In genomic region chr14:14354511-14355359, GRCm38 (mm10) we compare ENCODE assay signal across 13 mouse cellular contexts. TPM values are rescaled to one million over a fixed set of nuclear protein-coding genes. Genes with fewer than 3 reads are reported as not detected.
DNase-seq lines count a peak whose midpoint lies in the region; ATAC-seq lines count a peak whose summit lies in the region.
"Had no signal": no experiment of that assay in that cellular context is flagged by ENCODE, and none has a peak within 500 bp of the region (broad histone marks: within the 10 kb centered on the region; RNA-seq: fewer than 3 reads in every experiment).

No protein-coding gene starts in this region.

- H3K9me3 ChIP-seq in neural tube, embryonic 11.5 days (ENCODE audit: control insufficient read depth, low read length): peaks cover 15% of the 10 kb centered on the region

- no peaks in the 10 kb centered on the region for H3K36me3 ChIP-seq in neural tube, embryonic 11.5 days (ENCODE audit: control insufficient read depth, insufficient read depth, low read length)
- H3K36me3 ChIP-seq in splenic B cell, adult 2 months (ENCODE audit: control insufficient read depth, insufficient read depth, low read length, poor library complexity, severe bottlenecking): no peaks in the 10 kb centered on the region

- H3K4me2 ChIP-seq in neural tube, embryonic 11.5 days (ENCODE audit: low read depth): no peak overlapping the region

- no peaks in the 10 kb centered on the region for H3K27me3 ChIP-seq in neural tube, embryonic 11.5 days (ENCODE audit: control insufficient read depth, insufficient read depth, low read length)
- no peaks in the 10 kb centered on the region for H3K27me3 ChIP-seq in splenic B cell, adult 2 months (ENCODE audit: control insufficient read depth, insufficient read depth, low read length, poor library complexity, severe bottlenecking)

- intact Hi-C loops in gastrocnemius, postnatal 14 days (cut with DNase I; ENCODE audit: low total_unique reads): no loop called here
- intact Hi-C loops in gastrocnemius, postnatal 36 days (cut with DNase I): no loop called here
- intact Hi-C loops in left cerebral cortex, postnatal 36 days (cut with DNase I): no loop called here

- no peak overlapping the region for H3K9ac ChIP-seq in neural tube, embryonic 11.5 days (ENCODE audit: low read length)

- no peak overlapping the region for H3K4me3 ChIP-seq in neural tube, embryonic 11.5 days (ENCODE audit: low read depth, low read length)
- H3K4me3 ChIP-seq: erythroblast, embryonic 14.5 days had no signal

- peak; percentile 68 for ATAC-seq in neural tube, embryonic 11.5 days (ENCODE audit: insufficient read depth, low FRiP score, low TSS enrichment)
- ATAC-seq in granulocyte monocyte progenitor cell, adult 5-6 weeks (replicated peaks; ENCODE audit: poor library complexity, severe bottlenecking): peak; percentile 15

- WGBS in neural tube, embryonic 11.5 days: 81% methylated on average over 13 of the region's 13 CpGs

- no peak overlapping the region for H3K27ac ChIP-seq in neural tube, embryonic 11.5 days (ENCODE audit: low read depth, low read length)

- peak; percentile 3 for DNase-seq in gastrocnemius, postnatal 14 days
- no peak for DNase-seq in gastrocnemius, postnatal 36 days
- DNase-seq in neural tube, embryonic 11.5 days (ENCODE audit: low spot score): peak; percentile 26
- DNase-seq in neural tube, embryonic 10.5 days (ENCODE audit: extremely low spot score, low spot score): no peak
- DNase-seq in splenic B cell, adult 2 months (ENCODE audit: low read depth, low spot score): peak; percentile 54
- DNase-seq in urinary bladder, postnatal 36 days (ENCODE audit: low spot score in 2 of 2): no peak
- no peak for DNase-seq in left cerebral cortex, postnatal 36 days (ENCODE audit: low spot score in 2 of 2)
- DNase-seq: cerebellum, adult 11 months had no signal

- H3K4me1 ChIP-seq in neural tube, embryonic 11.5 days (ENCODE audit: control insufficient read depth, insufficient read depth, low read length): no peaks in the 10 kb centered on the region

RNA-seq across cellular contexts. Expression of gene Il3ra, which starts 8.7 kb away (rescaled TPM):
- total RNA-seq in gastrocnemius, postnatal 14 days (2021): 1 to 10 TPM; 3.3 to 5.6 TPM
- total RNA-seq in gastrocnemius, postnatal 36 days (2021): 1 to 10 TPM; 1.2 to 1.3 TPM
- polyA plus RNA-seq in neural tube, embryonic 11.5 days (2014; fragmentation: Nextera tagmentation; extraction: Ambion mirVana): 2.4 and 3.1 TPM in 2 replicates
- total RNA-seq in granulocyte monocyte progenitor cell, adult 5-6 weeks (2014; fragmentation: Nextera tagmentation): 18.3 and 27.4 TPM in 2 replicates
- 26.6 and 46.0 TPM in 2 replicates for total RNA-seq in granulocyte monocyte progenitor cell, adult 5-6 weeks (2017)
- 1 to 10 TPM; 3.6 to 3.9 TPM for total RNA-seq in left cerebral cortex, postnatal 36 days (2021)

RNA-seq across cellular contexts. Expression of gene Olfr31, which starts 32.1 kb away (rescaled TPM):
- not detected for total RNA-seq in gastrocnemius, postnatal 14 days (2021)
- total RNA-seq in gastrocnemius, postnatal 36 days (2021): not detected
- not detected in 2 replicates for polyA plus RNA-seq in neural tube, embryonic 11.5 days (2014; fragmentation: Nextera tagmentation; extraction: Ambion mirVana)
- 0.45 TPM in 1 of 2 replicates, not detected in the other for total RNA-seq in granulocyte monocyte progenitor cell, adult 5-6 weeks (2014; fragmentation: Nextera tagmentation)
- total RNA-seq in granulocyte monocyte progenitor cell, adult 5-6 weeks (2017): not detected in 2 replicates
- not detected for total RNA-seq in left cerebral cortex, postnatal 36 days (2021)
- total RNA-seq: layer of hippocampus, adult 18-20 months had no signal
- polyA plus RNA-seq: erythroblast, embryonic 14.5 days; heart, postnatal 0 days; liver, embryonic 16.5 days had no signal

RNA-seq across cellular contexts. Expression of gene Olfr721-ps1, which starts 46.4 kb away (rescaled TPM):
- not detected for total RNA-seq in gastrocnemius, postnatal 14 days (2021)
- total RNA-seq in gastrocnemius, postnatal 36 days (2021): not detected
- not detected in 2 replicates for polyA plus RNA-seq in neural tube, embryonic 11.5 days (2014; fragmentation: Nextera tagmentation; extraction: Ambion mirVana)
- total RNA-seq in granulocyte monocyte progenitor cell, adult 5-6 weeks (2014; fragmentation: Nextera tagmentation): not detected in 2 replicates
- total RNA-seq in granulocyte monocyte progenitor cell, adult 5-6 weeks (2017): not detected in 2 replicates
- not detected for total RNA-seq in left cerebral cortex, postnatal 36 days (2021)
- total RNA-seq: layer of hippocampus, adult 18-20 months had no signal
- polyA plus RNA-seq: erythroblast, embryonic 14.5 days; heart, postnatal 0 days; liver, embryonic 16.5 days had no signal

Comparison
In these comparisons a context has a peak if more than half of its experiments do, and no peak if none do; other contexts are left out.
1. DNase-seq: peak in gastrocnemius, postnatal 14 days (single experiment), neural tube, embryonic 11.5 days (single experiment) and splenic B cell, adult 2 months (single experiment); none in gastrocnemius, postnatal 36 days (0 of 2), neural tube, embryonic 10.5 days (single experiment), urinary bladder, postnatal 36 days (0 of 2) and left cerebral cortex, postnatal 36 days (0 of 2).